Comparison of ENCODE assay signal across 27 mouse cellular contexts in the genomic region with DNA sequence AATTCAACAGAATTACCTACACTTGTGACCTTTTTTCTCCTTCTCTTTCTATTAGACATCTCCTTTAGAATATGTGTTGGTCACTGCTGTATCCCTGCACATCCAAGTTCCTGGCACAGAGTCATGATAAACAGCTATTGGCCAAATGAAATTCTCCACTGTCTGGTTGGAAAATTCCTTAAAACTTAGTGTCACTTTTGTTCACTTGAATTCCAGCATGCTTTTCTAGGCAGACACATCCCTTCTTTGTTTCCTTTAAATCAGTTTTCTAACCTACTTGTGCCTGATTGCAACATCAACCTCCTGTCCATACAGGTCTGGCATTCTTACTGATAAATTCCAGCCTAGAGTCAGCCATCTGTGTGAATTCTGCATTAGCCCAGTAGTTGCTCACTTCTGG. TPM values are rescaled to one million over a fixed set of nuclear protein-coding genes. Genes with fewer than 3 reads are reported as not detected.
A peak's percentile ranks its signal among the peaks of the same experiment; 100 is the strongest.
DNase-seq lines count a peak whose midpoint lies in the region; ATAC-seq and TF ChIP-seq lines count a peak whose summit lies in the region.
"Had no signal": no experiment of that assay in that cellular context is flagged by ENCODE, and none has a peak within 500 bp of the region (broad histone marks: within the 10 kb centered on the region; RNA-seq: fewer than 3 reads in every experiment).

No protein-coding gene starts in this region.

- ATAC-seq in heart, embryonic 16.5 days (replicated peaks; ENCODE audit: extremely low read depth, insufficient read depth, low FRiP score) = no peak
- no peak for ATAC-seq in kidney, postnatal 0 days (replicated peaks; ENCODE audit: low FRiP score, low read depth)
- ATAC-seq: forebrain, embryonic 15.5 days had no signal

- TF ChIP-seq POLR2A in myocyte (IDR thresholded peaks at IDR 0.05; ENCODE audit: insufficient read length, low read depth) = no peak

- TF ChIP-seq CTCF in kidney, postnatal 0 days (IDR thresholded peaks at IDR 0.05; ENCODE audit: low read depth) = no peak

- peaks cover 48% of the 10 kb centered on the region for H3K4me1 ChIP-seq in heart, embryonic 16.5 days (ENCODE audit: control insufficient read depth, insufficient read depth, low read length)
- H3K4me1 ChIP-seq in kidney, postnatal 0 days (replicated peaks; ENCODE audit: insufficient read depth, low read length) = peaks cover 3% of the 10 kb centered on the region; the same call in 1 of the 2 replicates
- H3K4me1 ChIP-seq: forebrain, embryonic 10.5 days; limb, embryonic 12.5 days had no signal

- peaks cover 100% of the 10 kb centered on the region for H3K79me2 ChIP-seq in myocyte (ENCODE audit: control insufficient read depth, insufficient read depth)

- peaks cover 8% of the 10 kb centered on the region; the same call in 1 of the 2 replicates for H3K36me3 ChIP-seq in heart, embryonic 16.5 days (ENCODE audit: control insufficient read depth, insufficient read depth)
- no peaks in the 10 kb centered on the region for H3K36me3 ChIP-seq in kidney, postnatal 0 days (ENCODE audit: insufficient read depth, low read length)
- peaks cover 8% of the 10 kb centered on the region for H3K36me3 ChIP-seq in myocyte (ENCODE audit: control insufficient read depth, insufficient read depth)
- H3K36me3 ChIP-seq: forebrain, embryonic 15.5 days had no signal

- DNase-seq in heart, adult 9 months (ENCODE audit: low spot score in 2 of 2) = no peak
- peak; percentile 15 for DNase-seq in kidney, postnatal 0 days (ENCODE audit: low spot score)
- DNase-seq in kidney, postnatal 14 days = no peak
- peak; percentile 44 for DNase-seq in NIH3T3 (ENCODE audit: low read depth)
- DNase-seq in ovary, adult 18-20 months (ENCODE audit: low spot score) = no peak
- DNase-seq: adrenal gland, postnatal 25 days; cerebellum, adult 11-12 months; cerebellum, postnatal 14 days; heart, postnatal 36 days; kidney, postnatal 10 days; lung, embryonic 14.5 days; lung, postnatal 14 days; midbrain, embryonic 14.5 days; right cerebral cortex, postnatal 4 days; thymus, adult 18-20 months; thymus, postnatal 36 days had no signal

- no peak overlapping the region for H3K4me3 ChIP-seq in heart, embryonic 16.5 days (ENCODE audit: low read length)
- no peak overlapping the region for H3K4me3 ChIP-seq in kidney, postnatal 0 days (replicated peaks; ENCODE audit: low read depth, low read length)
- no peak overlapping the region for H3K4me3 ChIP-seq in myocyte
- H3K4me3 ChIP-seq: forebrain, embryonic 10.5 days; forebrain, embryonic 15.5 days; heart, embryonic 10.5 days; hindbrain, embryonic 13.5 days; left cerebral cortex, adult 2 months; limb, embryonic 12.5 days; liver, embryonic 15.5 days had no signal

- no peaks in the 10 kb centered on the region for H3K9me3 ChIP-seq in heart, embryonic 16.5 days (replicated peaks; ENCODE audit: control insufficient read depth, low read length)
- no peaks in the 10 kb centered on the region for H3K9me3 ChIP-seq in kidney, postnatal 0 days (replicated peaks; ENCODE audit: low read length)
- H3K9me3 ChIP-seq: forebrain, embryonic 10.5 days; forebrain, embryonic 15.5 days; G1E; heart, embryonic 10.5 days; hindbrain, embryonic 13.5 days; limb, embryonic 12.5 days; liver, embryonic 15.5 days had no signal

- no peak overlapping the region for H3K4me2 ChIP-seq in heart, embryonic 16.5 days (ENCODE audit: low read depth, low read length)
- no peak overlapping the region for H3K4me2 ChIP-seq in kidney, postnatal 0 days (ENCODE audit: low read length)
- no peak overlapping the region for H3K4me2 ChIP-seq in myocyte (ENCODE audit: low read depth)
- H3K4me2 ChIP-seq: forebrain, embryonic 15.5 days; hindbrain, embryonic 13.5 days; limb, embryonic 12.5 days; liver, embryonic 15.5 days; lung, embryonic 14.5 days had no signal

- H3K27ac ChIP-seq in heart, embryonic 16.5 days (ENCODE audit: low read length) = peak overlapping the region; percentile 20
- no peak overlapping the region for H3K27ac ChIP-seq in kidney, postnatal 0 days
- H3K27ac ChIP-seq: forebrain, embryonic 10.5 days; forebrain, embryonic 15.5 days; heart, embryonic 10.5 days; hindbrain, embryonic 13.5 days; left cerebral cortex, adult 2 months; limb, embryonic 12.5 days; stomach, postnatal 0 days had no signal

- no peak overlapping the region for H3K9ac ChIP-seq in heart, embryonic 16.5 days (ENCODE audit: low read length)
- no peak overlapping the region for H3K9ac ChIP-seq in kidney, postnatal 0 days (ENCODE audit: low read depth, low read length)
- H3K9ac ChIP-seq: forebrain, embryonic 15.5 days; hindbrain, embryonic 13.5 days; limb, embryonic 12.5 days; lung, embryonic 14.5 days had no signal

- no peaks in the 10 kb centered on the region for H3K27me3 ChIP-seq in heart, embryonic 16.5 days (ENCODE audit: control insufficient read depth, insufficient read depth, low read length)
- H3K27me3 ChIP-seq in kidney, postnatal 0 days (ENCODE audit: insufficient read depth, low read length) = no peaks in the 10 kb centered on the region
- no peaks in the 10 kb centered on the region for H3K27me3 ChIP-seq in myocyte (ENCODE audit: control insufficient read depth, insufficient read depth, insufficient read length)
- H3K27me3 ChIP-seq: forebrain, embryonic 15.5 days; hindbrain, embryonic 13.5 days; limb, embryonic 12.5 days; liver, embryonic 15.5 days had no signal

- H3ac ChIP-seq in myocyte (ENCODE audit: control insufficient read depth, insufficient read length) = no peak overlapping the region

TF ChIP-seq in myocyte, 11 proteins besides CTCF, POLR2A, EP300 and RAD21:
- TF ChIP-seq USF1 (IDR thresholded peaks at IDR 0.05; ENCODE audit: low read depth) (no peak), E2F4 (IDR thresholded peaks at IDR 0.05; ENCODE audit: insufficient read depth) (no peak), REST (IDR thresholded peaks at IDR 0.05; ENCODE audit: insufficient read depth, insufficient read length) (no peak), TCF3 (IDR thresholded peaks at IDR 0.05; ENCODE audit: insufficient read length, low read depth) (no peak), CEBPB (IDR thresholded peaks at IDR 0.05; ENCODE audit: insufficient read depth, poor library complexity, severe bottlenecking) (peak; percentile 27; the same call in 1 of the 2 replicates)

RNA-seq across cellular contexts. Expression of a gene that starts 7.5 kb away (rescaled TPM):
- polyA plus RNA-seq in heart, embryonic 16.5 days (2015; fragmentation: Nextera tagmentation; extraction: Ambion mirVana) = 144 and 145 TPM in 2 replicates
- polyA plus RNA-seq in kidney, postnatal 0 days (2015; fragmentation: Nextera tagmentation; extraction: Ambion mirVana) = 119 and 125 TPM in 2 replicates
- 114 TPM for polyA plus RNA-seq in myocyte (2012; fragmentation: generic; extraction: Trizol)

RNA-seq across cellular contexts. Expression of a gene that starts 35.5 kb away (rescaled TPM):
- 4.2 and 4.7 TPM in 2 replicates for polyA plus RNA-seq in heart, embryonic 16.5 days (2015; fragmentation: Nextera tagmentation; extraction: Ambion mirVana)
- polyA plus RNA-seq in kidney, postnatal 0 days (2015; fragmentation: Nextera tagmentation; extraction: Ambion mirVana) = 7.7 and 7.8 TPM in 2 replicates
- polyA plus RNA-seq in myocyte (2012; fragmentation: generic; extraction: Trizol) = 1.6 TPM

Comparison
In these comparisons a context has a peak if more than half of its experiments do, and no peak if none do; other contexts are left out.
1. DNase-seq: peak in kidney, postnatal 0 days (single experiment) and NIH3T3 (single experiment); none in heart, adult 9 months (0 of 2), kidney, postnatal 14 days (single experiment) and ovary, adult 18-20 months (single experiment).